Mouse (Mus musculus): ENCODE measurements around the gene Gm3147. TPM values are rescaled to one million over a fixed set of nuclear protein-coding genes. Genes with fewer than 3 reads are reported as not detected.

The Gm3147 gene
- polyA plus RNA-seq (2014; fragmentation: Illumina TruSeq; extraction: RNeasy Lipid Tissue Mini Kit (QIAGEN cat#74804); ENCODE audit: low read depth, low replicate concordance) = not detected

GRCm38 (mm10) chr5:94616242-94616641 is at the start of gene Gm3147:
Gene Gm3147 (minus strand): TSS chr5:94616342.

GRCm38 (mm10) chr5:94648082-94648481 is 31.9 kb upstream of the Gm3147 start, which contains the start of gene Gm6205:
Gene Gm6205 (plus strand): TSS chr5:94648382.

GRCm38 (mm10) chr5:94623679-94624078 is 7.5 kb upstream of the Gm3147 start, which contains the start of gene Gm6509:
Gene Gm6509 (plus strand): TSS chr5:94623979.

Other genes with a start within 250 kb of the Gm3147 start
- not detected for gene Gm7682, start 170.6 kb downstream of the Gm3147 start, polyA plus RNA-seq (2014; fragmentation: Illumina TruSeq; extraction: RNeasy Lipid Tissue Mini Kit (QIAGEN cat#74804); ENCODE audit: low read depth, low replicate concordance)
- gene Gm3139, start 90.1 kb downstream of the Gm3147 start, polyA plus RNA-seq (2014; fragmentation: Illumina TruSeq; extraction: RNeasy Lipid Tissue Mini Kit (QIAGEN cat#74804); ENCODE audit: low read depth, low replicate concordance) = not detected
- not detected for gene Gm6509, start 7.6 kb upstream of the Gm3147 start, polyA plus RNA-seq (2014; fragmentation: Illumina TruSeq; extraction: RNeasy Lipid Tissue Mini Kit (QIAGEN cat#74804); ENCODE audit: low read depth, low replicate concordance)
- gene Gm6205, start 32.0 kb upstream of the Gm3147 start, polyA plus RNA-seq (2014; fragmentation: Illumina TruSeq; extraction: RNeasy Lipid Tissue Mini Kit (QIAGEN cat#74804); ENCODE audit: low read depth, low replicate concordance) = not detected
- gene Gm3183, start 249.1 kb upstream of the Gm3147 start, polyA plus RNA-seq (2014; fragmentation: Illumina TruSeq; extraction: RNeasy Lipid Tissue Mini Kit (QIAGEN cat#74804); ENCODE audit: low read depth, low replicate concordance) = not detected

Measured in liver, adult 10 weeks (tissue).